Mouse (Mus musculus): ENCODE results near the gene Lypd1. TPM values are rescaled to one million over a fixed set of nuclear protein-coding genes. Genes with fewer than 3 reads are reported as not detected.

Lypd1 gene
- total RNA-seq, 2 experiments from 2014 or later: 119 to 130 TPM

GRCm38 (mm10) chr1:125821101-125821500 is 91.8 kb downstream of the Lypd1 start:
- intact Hi-C loops (cut with DNase I): no loop called here
- no peak for DNase-seq (ENCODE audit: low spot score in 2 of 2)

Other genes with a start within 250 kb of the Lypd1 start
- gene Gpr39, start 236.1 kb downstream of the Lypd1 start, total RNA-seq (2021): not detected

Data from left cerebral cortex, postnatal 25 days (tissue).